Mouse (Mus musculus) midbrain, embryonic 10.5 days (tissue): Measurements from ENCODE around the gene Zfp329. TPM values are rescaled to one million over a fixed set of nuclear protein-coding genes. Genes with fewer than 3 reads are reported as not detected.

ENCODE experiments used
- DNase-seq: peaks from one replicate; pipeline ENCODE4 v3.0.0-alpha.2; 2017; ENCODE audit warnings: low spot score
- H3K27ac ChIP-seq: fragments of 300-500 bp; sonication (generic); replicated peaks from 2 replicates; pipeline ENCODE4 v1.5.1; 2016; ENCODE audit warnings: mild to moderate bottlenecking
- H3K27me3 ChIP-seq: fragments of 300-500 bp; sonication (generic); 2 replicates; pipeline ENCODE4 v1.6.1; 2016; ENCODE audit warnings: low read depth, mild to moderate bottlenecking; ENCODE audit not compliant: poor library complexity, severe bottlenecking
- H3K36me3 ChIP-seq: fragments of 300-500 bp; sonication (generic); 2 replicates; pipeline ENCODE4 v1.6.1; 2016; ENCODE audit warnings: mild to moderate bottlenecking, moderate library complexity
- H3K4me1 ChIP-seq: fragments of 300-500 bp; sonication (generic); 2 replicates; pipeline ENCODE4 v1.6.1; 2016
- H3K4me3 ChIP-seq: fragments of 300-500 bp; sonication (generic); 2 replicates; pipeline ENCODE4 v1.5.1; 2016; ENCODE audit warnings: mild to moderate bottlenecking, moderate library complexity
- H3K9me3 ChIP-seq: fragments of 300-500 bp; sonication (generic); replicated peaks from 2 replicates; pipeline ENCODE4 v1.6.1; 2016; ENCODE audit warnings: mild to moderate bottlenecking
- WGBS: fragments of 180-500 bp; shearing (Covaris S2); methylation state at CpG from one replicate; pipeline ENCODE4 v1.1.7; 2016; 5-methylcytosine and 5-hydroxymethylcytosine counted together
- polyA plus RNA-seq: library from polyadenylated mRNA; unstranded; fragments of >200 nt; fragmentation: Nextera tagmentation; extraction: Ambion mirVana; gene quantifications from 2 replicates; pipeline ENCODE4 v1.2.1, GENCODE M21; 2016

Gene Zfp329
- polyA plus RNA-seq, 1 experiment from 2014 or later = 17.3 TPM

GRCm38 (mm10) chr7:12787333-12787732, 31.3 kb downstream of the Zfp329 start:
- H3K9me3 ChIP-seq = no peaks in the 10 kb centered on the region; the same call in 1 of the 2 replicates
- WGBS = 79% methylated on average over 6 of the region's 6 CpGs

DNA sequence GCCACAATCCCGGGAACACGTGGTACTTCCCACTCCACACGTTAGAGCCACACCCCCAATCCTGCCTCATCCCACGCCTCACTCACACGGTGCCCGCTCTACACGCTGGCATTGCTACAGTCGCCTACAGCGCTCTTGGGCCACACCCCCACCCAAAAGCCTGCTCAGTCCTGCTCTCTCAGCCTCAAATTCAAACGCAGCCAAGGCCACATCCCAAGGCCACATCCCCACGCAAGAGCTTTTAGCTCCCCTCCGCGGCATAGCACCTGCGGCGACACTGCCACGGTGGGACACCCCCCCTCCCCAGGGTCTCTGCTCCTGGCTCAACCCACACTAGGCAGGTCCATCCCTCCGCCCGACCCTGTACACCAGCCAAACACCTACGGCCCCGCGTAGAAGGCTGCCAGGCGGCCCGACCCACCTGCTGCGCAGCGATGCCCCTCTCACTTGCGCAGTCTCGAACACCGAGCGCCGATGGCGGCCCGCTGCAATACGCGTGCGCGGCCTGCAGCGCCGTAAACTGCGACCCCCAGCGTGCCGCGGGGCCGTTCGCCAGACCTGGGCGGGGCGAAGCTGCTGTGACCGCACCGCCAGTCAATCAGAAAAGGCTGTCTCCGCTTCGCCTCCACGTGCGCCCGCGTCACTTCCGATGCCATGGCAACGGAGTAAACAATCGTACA, 38.4 kb downstream of the Zfp329 start:
- WGBS = 1% methylated on average over 57 of the region's 57 CpGs
- H3K27ac ChIP-seq = peak overlapping the region; percentile 84

More at GRCm38 (mm10) chr7:12787333-12787732, 31.3 kb downstream of the Zfp329 start:
- DNase-seq = no peak
- Histone ChIP-seq H3K27me3 (no peaks in the 10 kb centered on the region), H3K4me1 (peaks cover 7% of the 10 kb centered on the region), H3K36me3 (no peaks in the 10 kb centered on the region), H3K27ac (no peak overlapping the region), H3K4me3 (no peak overlapping the region)

DNA sequence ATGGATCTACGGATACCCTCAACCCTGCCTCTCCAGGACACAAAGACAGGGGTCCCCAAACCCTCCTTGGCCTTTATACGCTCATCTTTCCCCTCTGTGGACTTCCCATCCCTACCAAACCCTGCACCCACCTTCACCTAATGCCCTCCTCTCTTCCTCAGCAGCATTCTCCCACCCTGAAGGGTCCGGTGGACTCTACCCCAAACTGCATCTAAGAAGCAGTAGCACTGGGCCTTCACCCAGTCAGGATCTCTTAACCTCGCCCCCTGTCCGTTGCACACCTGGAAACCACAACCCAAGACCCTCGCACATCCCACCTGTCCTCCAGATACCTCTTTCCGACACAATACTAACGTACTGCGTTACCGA, 38.9 kb downstream of the Zfp329 start:
- peak overlapping the region; percentile 84 for H3K27ac ChIP-seq
- peaks cover 16% of the 10 kb centered on the region for H3K4me1 ChIP-seq
- peak overlapping the region; percentile 69 for H3K4me3 ChIP-seq
- H3K27me3 ChIP-seq = no peaks in the 10 kb centered on the region
- peaks cover 3% of the 10 kb centered on the region; the same call in 1 of the 2 replicates for H3K9me3 ChIP-seq
- 19% methylated on average over 10 of the region's 10 CpGs for WGBS
- peaks cover 7% of the 10 kb centered on the region for H3K36me3 ChIP-seq
- DNase-seq = no peak

More for the DNA sequence above, 38.4 kb downstream of the Zfp329 start:
- Histone ChIP-seq H3K9me3 (no peaks in the 10 kb centered on the region), H3K36me3 (peaks cover 2% of the 10 kb centered on the region), H3K27me3 (no peaks in the 10 kb centered on the region), H3K4me1 (peaks cover 16% of the 10 kb centered on the region), H3K4me3 (peak overlapping the region; percentile 69)
- DNase-seq = peak; percentile 90

DNA sequence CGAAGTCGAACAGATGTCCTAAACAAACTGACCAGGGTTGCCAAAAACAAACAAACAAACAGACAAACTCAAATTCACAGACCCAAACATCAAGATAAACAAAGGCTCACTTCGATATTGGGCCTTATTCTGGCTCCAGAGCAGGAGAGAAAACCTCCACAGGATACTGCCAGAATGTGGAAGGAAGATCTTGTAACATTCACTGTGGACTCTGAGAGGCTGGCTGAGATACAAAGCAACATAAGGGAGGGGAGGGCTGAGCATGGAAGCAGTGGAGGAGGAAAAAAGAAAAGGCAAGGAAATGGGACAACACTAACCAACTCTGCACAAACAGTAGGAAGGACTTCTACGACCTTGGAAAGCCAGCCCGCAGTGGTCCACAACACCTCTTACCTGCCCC, 39.5 kb downstream of the Zfp329 start:
- WGBS = 86% methylated on average over 5 of the region's 5 CpGs

DNA sequence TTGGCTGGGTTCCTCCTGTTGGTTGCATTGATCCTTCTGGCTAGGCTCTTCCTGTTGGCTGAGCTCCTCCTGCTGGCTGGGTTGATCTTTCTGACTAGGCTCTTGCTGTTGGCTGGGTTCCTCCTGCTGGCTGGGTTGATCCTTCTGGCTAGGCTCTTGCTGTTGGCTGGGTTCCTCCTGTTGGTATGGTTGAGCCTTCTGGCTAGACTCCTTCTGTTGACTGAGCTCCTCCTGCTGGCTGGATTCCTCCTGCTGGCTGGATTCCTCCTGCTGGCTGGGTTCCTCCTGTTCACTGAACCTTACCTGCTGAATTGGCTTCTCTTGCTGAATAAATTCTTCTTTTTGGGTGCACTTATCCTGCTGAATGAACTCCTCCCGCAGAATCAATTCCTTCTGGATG, 44.1 kb downstream of the Zfp329 start:
- 96% methylated on average over 1 of the region's 1 CpGs for WGBS
- no peak overlapping the region for H3K4me3 ChIP-seq
- H3K27ac ChIP-seq = no peak overlapping the region
- H3K4me1 ChIP-seq = peaks cover 5% of the 10 kb centered on the region
- peaks cover 13% of the 10 kb centered on the region; the same call in 1 of the 2 replicates for H3K9me3 ChIP-seq
- H3K36me3 ChIP-seq = peaks cover 59% of the 10 kb centered on the region
- no peak for DNase-seq
- no peaks in the 10 kb centered on the region for H3K27me3 ChIP-seq

More for the DNA sequence above, 39.5 kb downstream of the Zfp329 start:
- Histone ChIP-seq H3K36me3 (peaks cover 14% of the 10 kb centered on the region), H3K4me1 (peaks cover 16% of the 10 kb centered on the region), H3K27ac (no peak overlapping the region), H3K27me3 (no peaks in the 10 kb centered on the region), H3K9me3 (peaks cover 8% of the 10 kb centered on the region; the same call in 1 of the 2 replicates), H3K4me3 (0 out of 2 replicates have a peak overlapping the region, but pooled peaks have one; percentile 69)
- DNase-seq = no peak

- Histone ChIP-seq H3K9me3 (peaks cover 13% of the 10 kb centered on the region; the same call in 1 of the 2 replicates), H3K4me1 (no peaks in the 10 kb centered on the region), H3K27me3 (no peaks in the 10 kb centered on the region), H3K27ac (no peak overlapping the region), H3K36me3 (peaks cover 64% of the 10 kb centered on the region), H3K4me3 (no peak overlapping the region)
- no peak for DNase-seq
- 94% methylated on average over 9 of the region's 9 CpGs for WGBS
Observed at GRCm38 (mm10) chr7:12774111-12774510, 44.5 kb downstream of the Zfp329 start.

Other genes starting within 250 kb of the Zfp329 start
- gene Vmn2r53, start 210.1 kb downstream of the Zfp329 start, polyA plus RNA-seq = not detected in 2 replicates
- gene Vmn2r54, start 178.5 kb downstream of the Zfp329 start, polyA plus RNA-seq = 0.02 TPM in 1 of 2 replicates, not detected in the other
- gene Vmn2r55, start 133.9 kb downstream of the Zfp329 start, polyA plus RNA-seq = not detected in 2 replicates
- not detected in 2 replicates for gene Vmn2r56, start 83.9 kb downstream of the Zfp329 start, polyA plus RNA-seq
- 10.4 and 13.7 TPM in 2 replicates for gene Zscan18, start 15.2 kb downstream of the Zfp329 start, polyA plus RNA-seq
- gene Zfp110, start 15.9 kb upstream of the Zfp329 start, polyA plus RNA-seq = 28.3 and 34.0 TPM in 2 replicates
- 5.5 and 5.7 TPM in 2 replicates for gene Zfp128, start 62.3 kb upstream of the Zfp329 start, polyA plus RNA-seq
- gene Zscan22, start 79.0 kb upstream of the Zfp329 start, polyA plus RNA-seq = 16.3 and 17.7 TPM in 2 replicates
- 886 and 1,011 TPM in 2 replicates for gene Rps5, start 103.4 kb upstream of the Zfp329 start, polyA plus RNA-seq
- gene Rnf225, start 108.6 kb upstream of the Zfp329 start, polyA plus RNA-seq = 0.47 and 0.83 TPM in 2 replicates
- gene Zfp324, start 147.0 kb upstream of the Zfp329 start, polyA plus RNA-seq = 11.4 and 13.2 TPM in 2 replicates
- 18.0 and 19.4 TPM in 2 replicates for gene Zfp446, start 159.0 kb upstream of the Zfp329 start, polyA plus RNA-seq
- gene Slc27a5, start 179.3 kb upstream of the Zfp329 start, polyA plus RNA-seq = 0.05 and 0.07 TPM in 2 replicates
- 349 and 398 TPM in 2 replicates for gene Trim28, start 180.3 kb upstream of the Zfp329 start, polyA plus RNA-seq
- 32.7 and 36.4 TPM in 2 replicates for gene Zbtb45, start 191.2 kb upstream of the Zfp329 start, polyA plus RNA-seq
- gene Chmp2a, start 215.9 kb upstream of the Zfp329 start, polyA plus RNA-seq = 113 and 133 TPM in 2 replicates
- 84.5 and 103 TPM in 2 replicates for gene Ube2m, start 219.4 kb upstream of the Zfp329 start, polyA plus RNA-seq
- 3.3 and 4.5 TPM in 2 replicates for gene Mzf1, start 235.9 kb upstream of the Zfp329 start, polyA plus RNA-seq